Mouse (Mus musculus): ENCODE measurements at regions not wholly inside any gene's neighbourhood (a gene's known extent, or its start where the extent isn't known, plus 50 kb on each side); places are given as distances from the start of the nearest gene placed in this dataset.

GRCm38 (mm10) chr10:100210684-100211083, 124.8 kb upstream of the Gm4301 start:
- TF ChIP-seq CTCF (IDR thresholded peaks at IDR 0.05) (no peak), EP300 (IDR thresholded peaks at IDR 0.05) (no peak)
